Mouse (Mus musculus): Measurements from ENCODE around the gene Mipol1. TPM values are rescaled to one million over a fixed set of nuclear protein-coding genes. Genes with fewer than 3 reads are reported as not detected.

The Mipol1 gene
- 4.2 and 4.5 TPM in 2 replicates for polyA plus RNA-seq (2012; rRNA removed)

GRCm38 (mm10) chr12:57230192-57230706 is at the start of gene Mipol1, which contains the start of gene Prps1l3:
TSS of gene Mipol1 (plus strand) at chr12:57230427.
TSS of gene Prps1l3 (plus strand) at chr12:57230412.
- H3K4me1 ChIP-seq (ENCODE audit: control insufficient read depth, insufficient read depth, low read length): peaks cover 2% of the 10 kb centered on the region; the same call in 1 of the 2 replicates
- TF ChIP-seq POLR2A (IDR thresholded peaks at IDR 0.05; ENCODE audit: extremely low read depth, insufficient read depth, low read length) (peak; percentile 72; the same call in 1 of the 2 replicates), CTCF (IDR thresholded peaks at IDR 0.05; ENCODE audit: extremely low read depth, insufficient read depth, low read length) (no peak)

GRCm38 (mm10) chr12:57184401-57185147 is 45.7 kb upstream of the Mipol1 start:
- H3K27ac ChIP-seq (ENCODE audit: insufficient read depth, low read length): no peak overlapping the region
- no peaks in the 10 kb centered on the region for H3K4me1 ChIP-seq (ENCODE audit: control insufficient read depth, insufficient read depth, low read length)
- H3K4me3 ChIP-seq (ENCODE audit: insufficient read depth, low read length): no peak overlapping the region
- no peak for TF ChIP-seq CTCF (IDR thresholded peaks at IDR 0.05; ENCODE audit: extremely low read depth, insufficient read depth, low read length)
- TF ChIP-seq POLR2A (IDR thresholded peaks at IDR 0.05; ENCODE audit: extremely low read depth, insufficient read depth, low read length): no peak

More at GRCm38 (mm10) chr12:57230192-57230706, at the start of gene Mipol1, which contains the start of gene Prps1l3:
- H3K4me3 ChIP-seq (ENCODE audit: insufficient read depth, low read length): peak within 1 kb of the TSS; percentile 59
- H3K27ac ChIP-seq (ENCODE audit: insufficient read depth, low read length): peak within 1 kb of the TSS; percentile 60

GRCm38 (mm10) chr12:57185475-57185874 is 44.8 kb upstream of the Mipol1 start:
- Histone ChIP-seq H3K4me3 (ENCODE audit: insufficient read depth, low read length) (no peak overlapping the region), H3K4me1 (ENCODE audit: control insufficient read depth, insufficient read depth, low read length) (no peaks in the 10 kb centered on the region), H3K27ac (ENCODE audit: insufficient read depth, low read length) (no peak overlapping the region)
- TF ChIP-seq POLR2A (IDR thresholded peaks at IDR 0.05; ENCODE audit: extremely low read depth, insufficient read depth, low read length) (no peak), CTCF (IDR thresholded peaks at IDR 0.05; ENCODE audit: extremely low read depth, insufficient read depth, low read length) (no peak)

- H3K4me1 ChIP-seq (ENCODE audit: control insufficient read depth, insufficient read depth, low read length): no peaks in the 10 kb centered on the region
- no peak overlapping the region for H3K27ac ChIP-seq (ENCODE audit: insufficient read depth, low read length)
- TF ChIP-seq POLR2A (IDR thresholded peaks at IDR 0.05; ENCODE audit: extremely low read depth, insufficient read depth, low read length): no peak
- no peak for TF ChIP-seq CTCF (IDR thresholded peaks at IDR 0.05; ENCODE audit: extremely low read depth, insufficient read depth, low read length)
Measured at GRCm38 (mm10) chr12:57186126-57186525, 44.1 kb upstream of the Mipol1 start.

GRCm38 (mm10) chr12:57187032-57187431 is 43.2 kb upstream of the Mipol1 start:
- Histone ChIP-seq H3K27ac (ENCODE audit: insufficient read depth, low read length) (no peak overlapping the region), H3K4me1 (ENCODE audit: control insufficient read depth, insufficient read depth, low read length) (no peaks in the 10 kb centered on the region), H3K4me3 (ENCODE audit: insufficient read depth, low read length) (no peak overlapping the region)
- TF ChIP-seq POLR2A (IDR thresholded peaks at IDR 0.05; ENCODE audit: extremely low read depth, insufficient read depth, low read length): no peak
- no peak for TF ChIP-seq CTCF (IDR thresholded peaks at IDR 0.05; ENCODE audit: extremely low read depth, insufficient read depth, low read length)

More at GRCm38 (mm10) chr12:57186126-57186525, 44.1 kb upstream of the Mipol1 start:
- H3K4me3 ChIP-seq (ENCODE audit: insufficient read depth, low read length): no peak overlapping the region

GRCm38 (mm10) chr12:57194609-57195008 is 35.6 kb upstream of the Mipol1 start:
- Histone ChIP-seq H3K4me1 (ENCODE audit: control insufficient read depth, insufficient read depth, low read length) (no peaks in the 10 kb centered on the region), H3K27ac (ENCODE audit: insufficient read depth, low read length) (no peak overlapping the region), H3K4me3 (ENCODE audit: insufficient read depth, low read length) (no peak overlapping the region)
- TF ChIP-seq POLR2A (IDR thresholded peaks at IDR 0.05; ENCODE audit: extremely low read depth, insufficient read depth, low read length): no peak
- TF ChIP-seq CTCF (IDR thresholded peaks at IDR 0.05; ENCODE audit: extremely low read depth, insufficient read depth, low read length): 0 out of 2 replicates have a peak, but pooled peaks have one; percentile 10

GRCm38 (mm10) chr12:57196286-57196607 is 34.0 kb upstream of the Mipol1 start:
- TF ChIP-seq POLR2A (IDR thresholded peaks at IDR 0.05; ENCODE audit: extremely low read depth, insufficient read depth, low read length) (no peak), CTCF (IDR thresholded peaks at IDR 0.05; ENCODE audit: extremely low read depth, insufficient read depth, low read length) (no peak)
- H3K27ac ChIP-seq (ENCODE audit: insufficient read depth, low read length): no peak overlapping the region
- no peaks in the 10 kb centered on the region for H3K4me1 ChIP-seq (ENCODE audit: control insufficient read depth, insufficient read depth, low read length)
- H3K4me3 ChIP-seq (ENCODE audit: insufficient read depth, low read length): peak overlapping the region; percentile 31

- no peak overlapping the region for H3K27ac ChIP-seq (ENCODE audit: insufficient read depth, low read length)
- H3K4me1 ChIP-seq (ENCODE audit: control insufficient read depth, insufficient read depth, low read length): no peaks in the 10 kb centered on the region
- TF ChIP-seq POLR2A (IDR thresholded peaks at IDR 0.05; ENCODE audit: extremely low read depth, insufficient read depth, low read length) (no peak), CTCF (IDR thresholded peaks at IDR 0.05; ENCODE audit: extremely low read depth, insufficient read depth, low read length) (no peak)
- H3K4me3 ChIP-seq (ENCODE audit: insufficient read depth, low read length): peak overlapping the region; percentile 31
Measured at GRCm38 (mm10) chr12:57196608-57197362, 33.4 kb upstream of the Mipol1 start.

- Histone ChIP-seq H3K27ac (ENCODE audit: insufficient read depth, low read length) (no peak within 1 kb of the TSS), H3K4me3 (ENCODE audit: insufficient read depth, low read length) (peak within 1 kb of the TSS; percentile 31), H3K4me1 (ENCODE audit: control insufficient read depth, insufficient read depth, low read length) (no peaks in the 10 kb centered on the region)
- no peak for TF ChIP-seq CTCF (IDR thresholded peaks at IDR 0.05; ENCODE audit: extremely low read depth, insufficient read depth, low read length)
- TF ChIP-seq POLR2A (IDR thresholded peaks at IDR 0.05; ENCODE audit: extremely low read depth, insufficient read depth, low read length): no peak
Measured at GRCm38 (mm10) chr12:57197363-57198026, 32.7 kb upstream of the Mipol1 start, which contains the start of gene Slc25a21. TSS of gene Slc25a21 (minus strand) at chr12:57197472.

All from cortical plate, adult 2 months (tissue).